Mouse (Mus musculus): ENCODE results near the gene Gtf2a1l. TPM values are rescaled to one million over a fixed set of nuclear protein-coding genes. Genes with fewer than 3 reads are reported as not detected.

The Gtf2a1l gene
- total RNA-seq, 2 experiments from 2014 or later = not detected

Other genes starting within 250 kb of the Gtf2a1l start
- gene Foxn2, start 227.9 kb upstream of the Gtf2a1l start, total RNA-seq (2021) = 10 to 100 TPM; 23.5 to 26.1 TPM
- 10 to 100 TPM; 74.8 to 90.1 TPM for gene Ppp1r21, start 138.5 kb upstream of the Gtf2a1l start, total RNA-seq (2021)
- gene Ston1, start 71.0 kb upstream of the Gtf2a1l start, total RNA-seq (2021) = 10 to 100 TPM in 1 of 2 experiments, 1 to 10 TPM in 1; 8.8 to 11.0 TPM
- gene Lhcgr, start 123.3 kb downstream of the Gtf2a1l start, total RNA-seq (2021) = under 1 TPM; 0.22 to 0.33 TPM

All from layer of hippocampus, postnatal 36 days (tissue).